Mouse (Mus musculus) intestine, embryonic 16.5 days (tissue): ENCODE data around the gene Cyb5rl. TPM values are rescaled to one million over a fixed set of nuclear protein-coding genes. Genes with fewer than 3 reads are reported as not detected.
"Not testable (repeated sequence)": the region's sequence is repeated elsewhere in the genome, so short reads cannot be mapped to it uniquely, and the experiment has no call there.

Source experiments
- ATAC-seq: fragments of 200-750 bp; cut with Nextera tagmentation; 2 replicates; pipeline ENCODE4 v1.8.0; 2017; ENCODE audit warnings: moderate TSS enrichment, moderate library complexity
- H3K27ac ChIP-seq: fragments of 300-500 bp; sonication (generic); 2 replicates; pipeline ENCODE4 v1.5.1; 2014; ENCODE audit warnings: mild to moderate bottlenecking, low read length
- H3K27me3 ChIP-seq: fragments of 300-500 bp; sonication (generic); replicated peaks from 2 replicates; pipeline ENCODE4 v1.6.1; 2014; ENCODE audit warnings: low read length, control low read depth, mixed read lengths; ENCODE audit not compliant: control insufficient read depth, insufficient read depth
- H3K36me3 ChIP-seq: fragments of 300-500 bp; sonication (generic); 2 replicates; pipeline ENCODE4 v1.6.1; 2014; ENCODE audit warnings: low read length, control low read depth; ENCODE audit not compliant: control insufficient read depth, insufficient read depth
- H3K4me1 ChIP-seq: fragments of 300-500 bp; sonication (generic); 2 replicates; pipeline ENCODE4 v1.6.1; 2014; ENCODE audit warnings: low read length, control low read depth, mixed read lengths; ENCODE audit not compliant: control insufficient read depth, insufficient read depth
- H3K4me2 ChIP-seq: fragments of 300-500 bp; sonication (generic); 2 replicates; pipeline ENCODE4 v1.6.1; 2014; ENCODE audit warnings: low read depth, low read length, control low read depth
- H3K4me3 ChIP-seq: fragments of 300-500 bp; sonication (generic); 2 replicates; pipeline ENCODE4 v1.5.1; 2014; ENCODE audit warnings: mild to moderate bottlenecking, low read length
- H3K9ac ChIP-seq: fragments of 300-500 bp; sonication (generic); 2 replicates; pipeline ENCODE4 v1.6.1; 2014; ENCODE audit warnings: low read depth, low read length
- H3K9me3 ChIP-seq: fragments of 300-500 bp; sonication (generic); 2 replicates; pipeline ENCODE4 v1.6.1; 2016; ENCODE audit warnings: low read length, control low read depth; ENCODE audit not compliant: control insufficient read depth
- WGBS: fragments of 180-500 bp; shearing (Covaris S2); extraction: QIAGEN DNeasy Blood & Tissue Kit; methylation state at CpG from one replicate; pipeline ENCODE4 v1.1.7; 2014; 5-methylcytosine and 5-hydroxymethylcytosine counted together
- polyA plus RNA-seq: library from polyadenylated mRNA; unstranded; fragments of >200 nt; fragmentation: Nextera tagmentation; extraction: Ambion mirVana; gene quantifications from 2 replicates; pipeline ENCODE4 v1.2.1, GENCODE M21; 2015

Gene Cyb5rl
- polyA plus RNA-seq, 1 experiment from 2014 or later, result 7.2 TPM

DNA sequence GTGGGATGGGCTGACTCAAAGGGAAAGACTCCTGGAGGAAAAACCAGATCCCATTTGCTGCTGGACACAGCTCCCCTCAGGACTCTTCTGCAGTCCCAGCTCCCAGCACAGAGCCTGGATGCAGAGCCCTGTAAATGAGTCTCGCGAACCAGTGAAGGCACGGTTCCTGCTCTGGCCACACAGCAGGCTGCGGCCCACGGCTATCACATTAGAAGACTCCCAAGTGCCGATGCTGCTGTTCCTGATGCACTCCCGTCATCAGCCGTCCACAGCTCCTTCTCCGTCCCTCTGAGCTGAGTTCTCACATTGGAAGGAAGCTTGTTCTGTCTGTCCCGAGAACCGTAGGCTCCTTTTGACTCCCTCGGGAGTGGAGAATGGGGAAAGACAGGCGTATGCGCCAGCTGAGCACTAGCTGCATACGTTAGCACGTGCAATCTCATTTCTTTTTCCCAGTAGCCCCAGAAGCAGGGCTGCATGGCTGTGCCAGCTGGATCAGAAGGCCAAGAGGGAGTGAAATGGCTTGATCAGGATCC, 30.1 kb downstream of the Cyb5rl start, which contains the start of gene Cdcp2:
Gene Cdcp2, plus strand, starts transcription at position 51 of the 533 bp plus-strand sequence.
- no peak within 1 kb of the TSS for H3K27ac ChIP-seq
- peaks cover 6% of the 10 kb centered on the region; the same call in 1 of the 2 replicates for H3K4me1 ChIP-seq
- H3K9me3 ChIP-seq, result no peaks in the 10 kb centered on the region
- peak within 1 kb of the TSS; percentile 8; the same call in 1 of the 2 replicates for H3K9ac ChIP-seq
- WGBS, result 69% methylated on average over 16 of the region's 16 CpGs
- H3K4me3 ChIP-seq, result no peak within 1 kb of the TSS
- no peaks in the 10 kb centered on the region for H3K36me3 ChIP-seq
- ATAC-seq, result no peak
- no peak within 1 kb of the TSS for H3K4me2 ChIP-seq
- H3K27me3 ChIP-seq, result no peaks in the 10 kb centered on the region

DNA sequence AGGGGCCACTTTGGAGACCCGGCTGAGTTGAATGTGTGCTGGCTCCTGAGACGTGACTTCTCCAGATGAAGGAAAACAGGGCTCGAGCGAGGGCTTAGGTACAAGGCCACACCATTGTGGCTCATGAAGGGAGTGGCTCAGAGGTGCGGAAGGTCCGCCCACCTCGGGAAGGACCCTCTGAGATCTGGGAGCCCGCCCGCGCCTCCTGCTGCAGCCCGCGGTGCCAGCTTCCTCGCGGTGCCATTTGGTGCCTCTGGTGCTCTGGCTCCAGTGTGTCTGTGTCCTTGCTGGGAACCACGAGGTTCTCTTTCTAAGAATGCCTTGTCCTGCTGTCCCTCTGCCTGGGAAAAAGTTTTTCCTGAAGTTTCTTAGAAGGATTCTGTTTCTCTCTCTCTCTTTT, 31.1 kb downstream of the Cyb5rl start:
- Histone ChIP-seq H3K4me3 (no peak overlapping the region), H3K9ac (peak overlapping the region; percentile 8; the same call in 1 of the 2 replicates), H3K27ac (no peak overlapping the region), H3K36me3 (no peaks in the 10 kb centered on the region), H3K4me2 (no peak overlapping the region), H3K9me3 (no peaks in the 10 kb centered on the region), H3K27me3 (no peaks in the 10 kb centered on the region), H3K4me1 (0 out of 2 replicates have a peak, but pooled peaks cover 6% of the 10 kb centered on the region)
- WGBS, result 45% methylated on average over 15 of the region's 15 CpGs
- no peak for ATAC-seq

GRCm38 (mm10) chr4:107098375-107098774, 31.6 kb downstream of the Cyb5rl start:
- Histone ChIP-seq H3K27ac (no peak overlapping the region), H3K9ac (no peak overlapping the region), H3K36me3 (no peaks in the 10 kb centered on the region), H3K4me1 (0 out of 2 replicates have a peak, but pooled peaks cover 6% of the 10 kb centered on the region), H3K4me3 (no peak overlapping the region), H3K4me2 (no peak overlapping the region), H3K9me3 (no peaks in the 10 kb centered on the region), H3K27me3 (no peaks in the 10 kb centered on the region)
- no peak for ATAC-seq
- WGBS, result 72% methylated on average over 10 of the region's 10 CpGs

- H3K27ac ChIP-seq, result no peak overlapping the region
- 79% methylated on average over 17 of the region's 17 CpGs for WGBS
Measured at GRCm38 (mm10) chr4:107098791-107099525, 32.2 kb downstream of the Cyb5rl start.

GRCm38 (mm10) chr4:107102220-107102619, 35.4 kb downstream of the Cyb5rl start:
- Histone ChIP-seq H3K4me3 (no peak overlapping the region), H3K27me3 (no peaks in the 10 kb centered on the region), H3K9me3 (no peaks in the 10 kb centered on the region), H3K4me1 (no peaks in the 10 kb centered on the region), H3K27ac (no peak overlapping the region), H3K4me2 (no peak overlapping the region), H3K9ac (no peak overlapping the region), H3K36me3 (no peaks in the 10 kb centered on the region)
- no peak for ATAC-seq
- 70% methylated on average over 8 of the region's 8 CpGs for WGBS

More at GRCm38 (mm10) chr4:107098791-107099525, 32.2 kb downstream of the Cyb5rl start:
- no peak overlapping the region for H3K4me3 ChIP-seq
- no peak for ATAC-seq
- H3K27me3 ChIP-seq, result no peaks in the 10 kb centered on the region
- H3K9me3 ChIP-seq, result no peaks in the 10 kb centered on the region
- no peaks in the 10 kb centered on the region for H3K36me3 ChIP-seq
- H3K4me2 ChIP-seq, result no peak overlapping the region
- no peak overlapping the region for H3K9ac ChIP-seq
- H3K4me1 ChIP-seq, result 0 out of 2 replicates have a peak, but pooled peaks cover 6% of the 10 kb centered on the region

DNA sequence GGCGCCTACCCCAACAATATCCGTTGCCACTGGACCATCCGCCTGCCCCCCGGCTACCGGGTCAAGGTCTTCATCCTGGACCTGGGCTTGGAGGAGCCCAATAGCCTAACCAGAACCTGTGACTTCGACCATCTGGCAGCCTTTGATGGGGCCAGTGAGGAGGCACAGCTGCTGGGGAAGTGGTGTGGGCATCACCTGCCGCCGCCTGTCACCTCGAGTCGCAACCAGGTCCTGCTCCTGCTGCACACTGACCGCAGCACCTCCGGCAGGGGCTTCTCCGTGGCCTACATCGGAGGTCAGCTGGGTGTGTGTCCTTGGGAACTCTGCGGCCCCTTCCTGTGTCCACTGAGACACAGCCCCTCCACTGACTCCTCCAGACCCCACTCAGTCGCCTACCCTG, 40.0 kb downstream of the Cyb5rl start:
- H3K9me3 ChIP-seq, result no peaks in the 10 kb centered on the region
- H3K27ac ChIP-seq, result no peak overlapping the region
- no peak overlapping the region for H3K4me3 ChIP-seq
- no peak overlapping the region for H3K4me2 ChIP-seq
- no peaks in the 10 kb centered on the region for H3K36me3 ChIP-seq
- 87% methylated on average over 16 of the region's 16 CpGs for WGBS
- H3K27me3 ChIP-seq, result no peaks in the 10 kb centered on the region
- H3K4me1 ChIP-seq, result no peaks in the 10 kb centered on the region
- no peak for ATAC-seq
- no peak overlapping the region for H3K9ac ChIP-seq

GRCm38 (mm10) chr4:107108291-107108731, 41.5 kb downstream of the Cyb5rl start:
- Histone ChIP-seq H3K9ac (peak overlapping the region; percentile 31; the same call in 1 of the 2 replicates), H3K27ac (no peak overlapping the region), H3K27me3 (no peaks in the 10 kb centered on the region), H3K9me3 (no peaks in the 10 kb centered on the region), H3K4me2 (peak overlapping the region; percentile 19; the same call in 1 of the 2 replicates), H3K4me3 (no peak overlapping the region), H3K4me1 (no peaks in the 10 kb centered on the region), H3K36me3 (no peaks in the 10 kb centered on the region)
- 27% methylated on average over 13 of the region's 13 CpGs for WGBS
- ATAC-seq, result no peak

- WGBS, result 91% methylated on average over 6 of the region's 6 CpGs
- H3K27me3 ChIP-seq, H3K9me3 ChIP-seq, ATAC-seq, H3K9ac ChIP-seq, H3K36me3 ChIP-seq, H3K27ac ChIP-seq, H3K4me2 ChIP-seq, H3K4me3 ChIP-seq, H3K4me1 ChIP-seq: not testable (repeated sequence)
Measured at GRCm38 (mm10) chr4:107109181-107109580, 42.4 kb downstream of the Cyb5rl start.

DNA sequence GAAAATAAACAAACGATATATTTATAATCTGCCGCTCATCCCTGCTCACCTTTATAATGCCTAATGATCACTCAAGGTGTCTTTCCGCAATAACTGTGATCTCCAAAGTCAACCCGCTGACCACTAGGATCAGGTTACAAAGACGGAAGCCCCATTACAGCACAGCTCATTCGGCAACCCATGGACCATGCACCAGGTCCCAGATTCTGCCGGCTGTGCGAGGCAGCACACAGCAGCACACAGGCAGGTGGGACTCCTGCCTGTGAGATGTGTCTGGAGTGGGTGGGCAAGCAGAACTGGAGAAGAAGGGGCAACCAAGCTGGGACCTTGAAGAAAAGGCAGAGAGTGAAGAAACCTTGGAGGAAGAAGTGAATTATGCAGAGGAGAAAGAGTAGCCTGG, 47.5 kb downstream of the Cyb5rl start:
- no peak overlapping the region for H3K4me3 ChIP-seq

More for the DNA sequence above, 47.5 kb downstream of the Cyb5rl start:
- no peak for ATAC-seq
- Histone ChIP-seq H3K4me2 (no peak overlapping the region), H3K27me3 (no peaks in the 10 kb centered on the region), H3K36me3 (no peaks in the 10 kb centered on the region), H3K9me3 (no peaks in the 10 kb centered on the region), H3K4me1 (no peaks in the 10 kb centered on the region), H3K9ac (no peak overlapping the region), H3K27ac (no peak overlapping the region)
- WGBS, result 35% methylated on average over 8 of the region's 8 CpGs
